Mouse (Mus musculus) midbrain, embryonic 11.5 days (tissue): ENCODE measurements around the gene Chmp4b. TPM values are rescaled to one million over a fixed set of nuclear protein-coding genes. Genes with fewer than 3 reads are reported as not detected.

Source experiments
- ATAC-seq: fragments of 200-750 bp; cut with Nextera tagmentation; 2 replicates; pipeline ENCODE4 v1.8.0; 2017; ENCODE audit warnings: moderate TSS enrichment, moderate library complexity; ENCODE audit not compliant: low FRiP score
- DNase-seq: peaks from one replicate; pipeline ENCODE4 v3.0.0; 2015; ENCODE audit warnings: low spot score; ENCODE audit errors: missing footprints
- H3K27ac ChIP-seq: fragments of 300-500 bp; sonication (generic); 2 replicates; pipeline ENCODE4 v1.5.1; 2014; ENCODE audit warnings: low read depth, low read length
- H3K27me3 ChIP-seq: fragments of 300-500 bp; sonication (generic); 2 replicates; pipeline ENCODE4 v1.6.1; 2014; ENCODE audit warnings: mild to moderate bottlenecking, low read length, moderate library complexity, mixed read lengths; ENCODE audit not compliant: control insufficient read depth, insufficient read depth
- H3K36me3 ChIP-seq: fragments of 300-500 bp; sonication (generic); 2 replicates; pipeline ENCODE4 v1.6.1; 2014; ENCODE audit warnings: mild to moderate bottlenecking, low read length, moderate library complexity, mixed read lengths; ENCODE audit not compliant: control insufficient read depth, insufficient read depth
- H3K4me1 ChIP-seq: fragments of 300-500 bp; sonication (generic); 2 replicates; pipeline ENCODE4 v1.6.1; 2014; ENCODE audit warnings: low read length; ENCODE audit not compliant: control insufficient read depth, insufficient read depth
- H3K4me2 ChIP-seq: fragments of 300-500 bp; sonication (generic); 2 replicates; pipeline ENCODE4 v1.6.1; 2014; ENCODE audit warnings: mild to moderate bottlenecking, moderate library complexity
- H3K4me3 ChIP-seq: fragments of 300-500 bp; sonication (generic); 2 replicates; pipeline ENCODE4 v1.5.1; 2014; ENCODE audit warnings: low read depth, low read length
- H3K9ac ChIP-seq: fragments of 300-500 bp; sonication (generic); 2 replicates; pipeline ENCODE4 v1.6.1; 2014; ENCODE audit warnings: low read length
- H3K9me3 ChIP-seq: fragments of 300-500 bp; sonication (generic); 2 replicates; pipeline ENCODE4 v1.6.1; 2016; ENCODE audit warnings: low read length; ENCODE audit not compliant: control insufficient read depth
- WGBS: fragments of 180-500 bp; shearing (Covaris S2); extraction: QIAGEN DNeasy Blood & Tissue Kit; methylation state at CpG from one replicate; pipeline ENCODE4 v1.1.7; 2014; 5-methylcytosine and 5-hydroxymethylcytosine counted together
- polyA plus RNA-seq: library from polyadenylated mRNA; unstranded; fragments of >200 nt; fragmentation: Nextera tagmentation; extraction: Ambion mirVana; gene quantifications from 2 replicates; pipeline ENCODE4 v1.2.1, GENCODE M21; 2014

Chmp4b gene
- polyA plus RNA-seq: 12.7 and 14.0 TPM in 2 replicates

DNA sequence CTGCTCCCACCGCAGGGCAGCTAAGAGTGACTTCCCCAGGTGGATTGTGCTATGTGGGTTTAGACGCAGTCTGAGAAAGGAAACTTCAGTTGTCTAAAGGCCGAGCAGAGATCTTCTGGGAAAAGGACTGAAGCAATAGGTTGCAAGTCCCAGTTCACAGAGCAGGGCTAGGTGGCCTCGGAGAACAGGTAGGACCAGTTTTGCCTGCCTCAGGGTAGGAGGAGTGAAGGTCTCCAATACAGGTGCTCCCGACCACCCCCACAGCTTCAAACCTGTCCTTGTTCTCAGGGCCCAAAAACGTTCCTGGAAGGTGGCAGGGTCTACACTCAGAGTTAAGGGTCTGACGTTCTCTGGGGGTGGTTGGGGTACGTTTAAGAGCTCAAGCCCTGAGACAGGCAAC lies at the start of gene Chmp4b:
TSS of gene Chmp4b (plus strand) at position 343 of the 400 bp plus-strand sequence.
- H3K4me2 ChIP-seq: no peak within 1 kb of the TSS
- no peak for DNase-seq
- 67% methylated on average over 8 of the region's 8 CpGs for WGBS

DNA sequence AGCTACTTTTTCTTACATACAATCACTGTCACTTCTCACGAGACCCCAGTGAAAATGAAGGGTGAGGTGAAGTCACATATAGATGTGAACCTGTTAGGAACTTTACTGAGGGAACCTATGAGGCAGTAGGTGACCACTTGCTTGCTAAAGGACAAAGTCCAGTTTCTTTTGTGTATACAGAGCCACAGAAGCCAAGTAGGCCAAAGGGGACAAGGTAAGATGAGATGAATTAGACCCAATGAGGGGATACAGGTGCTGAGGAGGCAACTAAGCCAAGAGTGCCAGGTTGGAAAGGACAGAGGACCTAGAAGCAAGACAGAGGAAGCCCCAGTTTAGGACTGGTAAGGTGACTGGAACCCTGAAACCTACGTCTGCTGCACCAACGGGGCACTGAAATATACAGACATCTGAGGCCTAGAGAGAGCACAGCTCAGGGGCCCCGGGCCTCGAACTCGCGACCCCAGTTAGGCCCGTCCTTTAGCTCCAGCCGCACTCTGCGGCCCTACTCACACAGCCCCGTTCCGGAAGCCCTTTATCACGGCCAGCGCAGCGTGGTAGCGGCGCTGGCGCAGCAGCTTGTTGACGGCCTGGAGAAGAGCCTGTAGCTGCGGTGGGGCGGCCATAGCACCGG lies 48.4 kb upstream of the Chmp4b start:
- WGBS: 23% methylated on average over 22 of the region's 22 CpGs
- no peak overlapping the region for H3K27ac ChIP-seq
- H3K9me3 ChIP-seq: no peaks in the 10 kb centered on the region

More for the DNA sequence above, at the start of gene Chmp4b:
- no peak within 1 kb of the TSS for H3K27ac ChIP-seq
- H3K4me3 ChIP-seq: no peak within 1 kb of the TSS
- H3K36me3 ChIP-seq: no peaks in the 10 kb centered on the region; the same call in 1 of the 2 replicates
- H3K9ac ChIP-seq: no peak within 1 kb of the TSS
- H3K4me1 ChIP-seq: peaks cover 5% of the 10 kb centered on the region; the same call in 1 of the 2 replicates
- H3K9me3 ChIP-seq: no peaks in the 10 kb centered on the region
- H3K27me3 ChIP-seq: no peaks in the 10 kb centered on the region
- no peak for ATAC-seq

DNA sequence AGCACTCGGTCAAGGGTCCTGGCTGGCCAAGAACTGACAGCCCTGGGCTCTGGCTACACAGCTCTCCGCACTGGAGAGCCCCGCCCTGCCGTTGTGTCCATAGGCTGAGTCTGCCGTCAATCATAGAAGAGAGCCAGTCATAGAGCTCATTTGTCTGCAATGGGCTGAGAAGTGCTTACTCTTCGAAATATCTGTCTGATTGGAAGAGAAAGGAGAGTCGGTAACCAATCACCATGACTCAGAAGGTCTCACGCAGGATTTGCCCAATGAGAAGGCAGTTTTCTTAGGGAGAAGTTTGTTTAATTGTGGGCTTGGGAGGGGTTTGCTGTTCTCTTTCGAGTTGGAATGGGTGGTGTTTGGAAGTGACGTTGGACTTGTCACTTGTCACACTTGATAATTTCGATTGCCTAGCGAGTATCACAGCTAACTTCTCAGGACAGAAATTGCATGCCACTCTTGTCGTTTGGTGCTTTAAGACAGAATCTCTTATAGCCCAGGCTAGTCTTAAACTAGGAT lies 47.8 kb upstream of the Chmp4b start, which contains the start of gene Pxmp4:
TSS of gene Pxmp4 (minus strand) at position 71 of the 516 bp plus-strand sequence.
- Histone ChIP-seq H3K4me1 (no peaks in the 10 kb centered on the region; the same call in 1 of the 2 replicates), H3K9me3 (no peaks in the 10 kb centered on the region), H3K4me3 (peak within 1 kb of the TSS; percentile 55), H3K27me3 (no peaks in the 10 kb centered on the region), H3K27ac (no peak within 1 kb of the TSS), H3K9ac (peak within 1 kb of the TSS; percentile 75), H3K36me3 (no peaks in the 10 kb centered on the region), H3K4me2 (peak within 1 kb of the TSS; percentile 52)
- ATAC-seq (peak; percentile 100), DNase-seq (peak; percentile 100)
- 1% methylated on average over 13 of the region's 13 CpGs for WGBS

More for the DNA sequence above, 48.4 kb upstream of the Chmp4b start:
- no peaks in the 10 kb centered on the region for H3K36me3 ChIP-seq
- H3K4me1 ChIP-seq: no peaks in the 10 kb centered on the region; the same call in 1 of the 2 replicates
- H3K4me3 ChIP-seq: peak overlapping the region; percentile 55
- no peaks in the 10 kb centered on the region for H3K27me3 ChIP-seq
- DNase-seq: no peak
- H3K9ac ChIP-seq: peak overlapping the region; percentile 75
- peak overlapping the region; percentile 52 for H3K4me2 ChIP-seq
- ATAC-seq: no peak

DNA sequence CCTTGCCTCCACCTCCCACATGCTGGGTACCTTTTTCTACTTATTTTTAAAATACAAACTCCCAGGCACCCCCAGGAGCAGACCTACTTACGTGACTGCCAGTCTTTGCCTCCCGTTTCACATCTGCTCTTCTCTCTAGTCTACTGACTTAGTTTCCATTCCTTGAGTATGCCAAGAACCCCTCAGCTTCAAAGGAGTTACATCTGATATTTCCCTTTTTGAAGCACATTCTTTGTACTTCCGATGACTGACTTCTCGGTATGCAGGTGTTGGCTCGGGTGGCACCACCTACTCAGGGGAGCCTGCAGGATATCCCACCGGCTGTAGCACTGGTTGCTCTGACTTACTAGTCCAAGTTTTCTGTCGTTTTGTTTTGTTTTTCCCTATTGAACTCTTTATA lies 47.3 kb upstream of the Chmp4b start:
- H3K27me3 ChIP-seq: no peaks in the 10 kb centered on the region
- H3K4me3 ChIP-seq: peak overlapping the region; percentile 55; the same call in 1 of the 2 replicates
- WGBS: 50% methylated on average over 7 of the region's 7 CpGs
- H3K4me2 ChIP-seq: peak overlapping the region; percentile 52
- H3K36me3 ChIP-seq: no peaks in the 10 kb centered on the region
- H3K9ac ChIP-seq: no peak overlapping the region
- DNase-seq (no peak), ATAC-seq (no peak)
- H3K27ac ChIP-seq: no peak overlapping the region
- H3K9me3 ChIP-seq: no peaks in the 10 kb centered on the region
- H3K4me1 ChIP-seq: no peaks in the 10 kb centered on the region; the same call in 1 of the 2 replicates

DNA sequence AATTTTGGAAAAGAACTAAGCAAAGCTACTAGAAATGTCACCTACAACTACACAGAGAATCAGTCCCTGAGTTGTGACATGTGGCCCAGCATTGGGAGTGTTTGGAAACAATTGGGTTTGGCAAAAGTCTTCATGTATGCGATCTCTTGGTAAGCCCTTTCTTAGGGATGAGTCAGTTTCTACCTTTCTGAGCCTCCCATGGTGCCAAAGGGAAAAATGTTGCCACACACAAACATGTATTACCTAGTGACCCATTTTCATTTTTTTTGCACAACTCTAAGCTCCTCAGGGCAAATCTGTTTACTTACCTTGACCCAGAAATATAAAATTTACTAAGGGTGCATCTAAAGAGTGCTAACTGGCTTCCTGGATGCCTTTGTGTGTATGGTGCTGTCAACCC lies 44.5 kb upstream of the Chmp4b start:
- Histone ChIP-seq H3K4me1 (no peaks in the 10 kb centered on the region; the same call in 1 of the 2 replicates), H3K27me3 (no peaks in the 10 kb centered on the region), H3K36me3 (no peaks in the 10 kb centered on the region), H3K4me2 (no peak overlapping the region), H3K27ac (no peak overlapping the region), H3K9me3 (no peaks in the 10 kb centered on the region), H3K4me3 (no peak overlapping the region), H3K9ac (no peak overlapping the region)
- DNase-seq (no peak), ATAC-seq (no peak)
- WGBS: 86% methylated on average over 1 of the region's 1 CpGs

DNA sequence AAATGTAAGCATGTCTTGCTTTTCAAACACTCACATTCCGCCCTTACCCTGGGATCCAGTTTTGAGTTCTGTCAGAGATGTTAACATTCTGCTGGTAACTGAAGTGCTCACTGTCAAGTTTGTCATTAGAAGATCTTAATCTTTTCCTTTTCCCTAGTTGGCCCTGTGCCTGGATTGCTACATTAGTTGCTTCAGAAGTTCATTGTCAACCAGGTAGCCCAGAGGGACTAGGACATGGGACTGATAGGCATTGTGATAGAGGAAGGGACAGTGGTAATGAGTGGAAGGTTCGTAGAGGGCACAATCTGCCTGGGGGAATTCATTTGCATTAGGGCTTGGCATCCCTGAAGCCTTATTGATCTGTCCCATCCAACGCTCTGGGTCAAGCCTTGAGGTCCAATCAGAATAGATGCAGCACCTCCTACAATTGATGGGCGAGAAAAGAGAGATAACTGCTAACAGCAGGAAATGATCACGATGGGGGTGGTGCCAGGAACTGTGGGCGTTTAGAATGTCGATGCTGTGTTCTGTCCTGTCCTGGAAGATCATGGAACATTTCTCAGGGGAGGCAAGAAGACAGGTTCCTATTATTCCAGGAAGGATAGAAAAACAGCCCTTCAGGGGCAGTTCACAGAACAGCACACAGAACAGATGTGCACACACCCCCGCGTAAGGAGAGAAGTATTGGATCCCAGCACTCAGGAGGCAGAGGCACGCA lies 42.3 kb upstream of the Chmp4b start:
- WGBS: 71% methylated on average over 10 of the region's 10 CpGs
- Histone ChIP-seq H3K36me3 (no peaks in the 10 kb centered on the region), H3K27me3 (no peaks in the 10 kb centered on the region), H3K4me2 (no peak overlapping the region), H3K9me3 (no peaks in the 10 kb centered on the region), H3K4me1 (peaks cover 9% of the 10 kb centered on the region), H3K9ac (no peak overlapping the region), H3K27ac (no peak overlapping the region), H3K4me3 (no peak overlapping the region)
- ATAC-seq (no peak), DNase-seq (no peak)

DNA sequence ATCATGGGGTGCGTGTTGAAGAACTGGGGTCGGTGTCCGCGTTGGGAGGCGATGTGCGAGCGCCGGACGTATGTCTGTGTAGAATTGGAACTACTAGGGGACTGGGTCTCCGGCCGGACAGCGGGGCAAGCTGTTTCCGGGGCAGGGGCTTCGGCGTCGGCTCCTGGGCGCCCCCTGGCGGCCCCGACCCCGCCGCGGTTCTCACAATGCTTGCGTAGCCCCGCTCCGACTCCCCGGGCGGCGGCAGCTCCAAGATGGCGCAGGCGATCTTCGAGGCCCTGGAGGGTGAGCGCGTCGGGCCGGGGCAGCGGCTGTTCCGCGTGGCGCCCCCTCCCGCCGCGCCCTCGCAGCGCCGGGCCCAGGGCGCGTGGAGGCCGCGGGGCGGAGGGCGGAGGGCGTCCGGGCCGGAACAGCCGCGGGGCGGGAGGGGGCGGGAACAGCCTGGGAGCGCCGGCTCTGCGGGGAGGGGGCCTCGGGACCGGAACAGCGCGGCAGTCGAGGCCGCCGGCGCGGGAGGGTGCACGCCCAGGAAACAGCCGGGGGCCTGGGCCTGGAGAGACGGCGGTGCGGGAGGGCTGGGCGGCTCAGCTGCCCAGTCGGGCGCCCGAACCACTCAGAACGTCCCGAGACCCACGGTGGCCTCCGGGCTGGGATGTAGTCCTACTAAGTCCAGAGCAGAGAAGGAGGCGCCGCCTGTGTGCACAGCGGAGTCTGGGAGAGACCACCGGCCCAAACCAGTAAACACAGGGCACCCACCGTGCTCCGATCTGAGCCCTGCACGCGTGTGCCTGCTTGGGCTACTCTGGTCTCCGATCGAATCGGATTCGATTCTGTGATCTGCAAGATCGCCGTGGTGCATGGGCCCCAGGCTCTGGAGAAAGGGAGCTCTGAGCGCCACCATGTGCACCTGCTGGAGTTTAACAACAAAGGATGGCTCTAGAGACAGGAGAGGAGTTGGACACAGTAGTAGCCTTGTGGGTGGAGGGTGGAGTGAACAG lies 38.1 kb upstream of the Chmp4b start, which contains the start of the genes Zfp341 and 4930519P11Rik:
TSS of gene Zfp341 (plus strand) at position 180 of the 998 bp plus-strand sequence.
TSS of gene 4930519P11Rik (minus strand) at position 320 of the 998 bp plus-strand sequence.
- under 1% methylated on average over 91 of the region's 98 CpGs for WGBS
- ATAC-seq (peak; percentile 95), DNase-seq (peak; percentile 100)
- Histone ChIP-seq H3K4me1 (peaks cover 10% of the 10 kb centered on the region), H3K4me3 (peak within 1 kb of the TSS; percentile 42), H3K27ac (peak within 1 kb of the TSS; percentile 93), H3K36me3 (no peaks in the 10 kb centered on the region), H3K9ac (peak within 1 kb of the TSS; percentile 81), H3K4me2 (peak within 1 kb of the TSS; percentile 60), H3K27me3 (no peaks in the 10 kb centered on the region), H3K9me3 (no peaks in the 10 kb centered on the region)

DNA sequence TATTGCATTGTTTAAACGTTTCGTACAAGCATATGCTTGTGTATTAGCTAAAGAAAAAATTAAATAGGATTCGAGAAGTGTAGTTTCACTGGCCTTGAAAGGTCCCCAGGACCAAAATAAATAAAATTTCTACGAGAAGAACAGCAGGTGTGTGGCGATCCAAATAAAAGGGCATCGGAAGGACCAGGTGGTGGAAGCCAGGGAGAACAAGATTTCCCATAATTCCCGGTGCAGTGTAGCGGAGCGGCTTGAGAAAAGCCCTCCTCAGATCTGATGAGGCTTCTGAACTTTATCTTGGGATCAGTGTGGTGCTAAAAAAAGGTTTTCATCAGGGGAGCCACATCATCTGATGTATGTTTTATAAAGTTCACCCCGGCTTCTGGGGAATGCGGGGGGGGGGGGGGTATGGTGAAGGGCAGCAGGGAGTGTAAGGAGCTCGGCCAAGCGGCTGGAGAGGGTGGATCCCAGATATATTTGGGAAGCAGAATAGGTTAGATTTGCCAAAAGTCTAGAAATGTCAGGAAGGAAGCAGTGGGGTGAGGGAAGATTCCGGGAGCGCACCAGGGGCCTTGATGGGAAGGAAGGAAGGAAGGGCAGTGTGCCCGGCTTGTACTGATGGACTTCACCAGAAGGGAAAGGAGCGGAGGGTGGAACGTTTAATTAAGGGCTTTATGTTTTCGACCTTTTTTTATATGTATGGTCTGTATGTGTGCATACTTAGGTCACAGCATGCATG lies 36.5 kb upstream of the Chmp4b start:
- H3K36me3 ChIP-seq: no peaks in the 10 kb centered on the region
- DNase-seq: no peak
- H3K4me3 ChIP-seq: no peak overlapping the region
- no peaks in the 10 kb centered on the region for H3K27me3 ChIP-seq
- no peaks in the 10 kb centered on the region for H3K9me3 ChIP-seq
- 78% methylated on average over 19 of the region's 19 CpGs for WGBS
- H3K4me1 ChIP-seq: peaks cover 10% of the 10 kb centered on the region
- no peak overlapping the region for H3K4me2 ChIP-seq
- H3K27ac ChIP-seq: no peak overlapping the region
- ATAC-seq: no peak
- H3K9ac ChIP-seq: no peak overlapping the region
